Mouse (Mus musculus): ENCODE results near the gene St6galnac4.

- TF ChIP-seq CTCF (IDR thresholded peaks at IDR 0.05; ENCODE audit: control insufficient read depth, insufficient read depth, low read length) (no peak), POLR2A (IDR thresholded peaks at IDR 0.05; ENCODE audit: borderline replicate concordance, control insufficient read depth, low read depth, low read length) (no peak)
Observed at GRCm38 (mm10) chr2:32630036-32630435, 43.1 kb downstream of the St6galnac4 start.
